Mouse (Mus musculus) large intestine, adult 2 months (tissue): Measurements from ENCODE around the gene Bcam. TPM values are rescaled to one million over a fixed set of nuclear protein-coding genes. Genes with fewer than 3 reads are reported as not detected.
"Not testable (repeated sequence)": the region's sequence is repeated elsewhere in the genome, so short reads cannot be mapped to it uniquely, and the experiment has no call there.

Experiments used
- DNase-seq: peaks from one replicate; pipeline ENCODE4 v3.0.0-alpha.2; 2012; ENCODE audit warnings: low read depth, low spot score
- WGBS: fragments of 180-500 bp; shearing (Covaris S2); methylation state at CpG from one replicate; pipeline ENCODE4 v1.1.7; 2018; 5-methylcytosine and 5-hydroxymethylcytosine counted together
- polyA plus RNA-seq: library from polyadenylated mRNA; depleted of rRNA; stranded (reverse); fragments of >200 nt; gene quantifications from 2 replicates; pipeline ENCODE4 v1.2.3, GENCODE M21; 2012; rRNA removed

The Bcam gene
- 27.0 and 28.4 TPM in 2 replicates for polyA plus RNA-seq

DNA sequence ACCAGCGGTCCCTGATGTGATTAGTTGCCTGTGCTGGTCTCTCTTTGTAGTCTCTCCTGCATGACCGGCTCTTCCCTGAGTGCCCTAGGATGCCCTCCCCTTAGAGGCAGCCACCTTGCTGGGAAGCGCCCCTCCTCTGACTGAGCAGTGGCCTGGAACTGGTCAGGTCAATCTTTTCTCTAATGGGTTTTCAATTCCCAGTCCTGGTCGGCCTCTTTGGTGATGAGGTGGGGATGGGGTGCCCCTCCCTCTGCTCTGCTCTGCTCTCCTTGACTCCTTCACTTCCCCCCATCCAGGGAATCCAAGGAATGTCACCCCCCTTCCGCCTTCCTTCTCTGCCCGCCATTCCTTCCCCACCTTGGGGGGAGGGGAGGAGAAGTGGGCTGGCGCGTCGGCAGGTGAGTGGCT lies at the start of gene Bcam:
Bcam (minus strand) TSS at position 33 of the 408 bp plus-strand sequence.
- DNase-seq = no peak

DNA sequence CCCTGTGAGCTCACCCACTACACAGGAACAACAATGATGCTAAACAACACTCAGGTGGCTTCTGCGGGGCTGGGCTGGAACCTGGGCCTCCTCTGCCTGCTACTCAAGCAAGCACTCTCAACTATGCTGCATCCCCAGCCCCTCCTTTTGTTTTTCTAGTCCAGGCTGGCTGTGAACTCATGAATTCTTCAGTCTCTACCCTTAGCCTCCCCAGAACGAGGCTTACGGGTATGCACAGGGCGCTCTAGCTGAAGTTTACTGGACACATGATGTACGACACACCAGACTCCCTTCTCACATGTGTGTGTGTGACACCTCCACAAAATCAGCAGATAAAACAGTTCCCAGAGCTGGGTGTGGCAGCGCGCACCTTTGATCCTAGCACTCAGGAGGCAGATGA lies 48.1 kb upstream of the Bcam start:
- DNase-seq = no peak
- 45% methylated on average over 7 of the region's 7 CpGs for WGBS

More for the DNA sequence above, at the start of gene Bcam:
- WGBS = 25% methylated on average over 9 of the region's 9 CpGs

DNA sequence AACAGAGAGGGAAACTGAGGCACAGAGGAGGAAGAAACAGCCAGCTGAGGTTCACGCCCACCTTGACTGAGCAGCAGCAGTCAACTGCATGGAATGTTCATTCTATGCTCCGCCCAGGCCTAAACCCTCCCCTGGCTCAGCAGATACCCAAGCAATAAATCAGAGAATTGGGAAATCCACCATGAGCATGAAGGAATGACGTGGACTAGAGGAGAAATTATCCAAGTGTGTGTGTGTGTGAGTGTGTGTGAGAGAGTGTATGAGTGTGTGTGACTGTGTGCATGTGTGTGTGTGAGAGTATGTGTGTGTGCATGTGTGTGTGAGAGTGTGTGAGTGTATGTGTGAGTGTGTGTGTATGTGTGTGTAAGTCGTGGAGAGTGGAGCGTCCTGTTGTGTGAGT lies 47.6 kb upstream of the Bcam start:
- no peak for DNase-seq
- WGBS = 37% methylated on average over 5 of the region's 5 CpGs

DNA sequence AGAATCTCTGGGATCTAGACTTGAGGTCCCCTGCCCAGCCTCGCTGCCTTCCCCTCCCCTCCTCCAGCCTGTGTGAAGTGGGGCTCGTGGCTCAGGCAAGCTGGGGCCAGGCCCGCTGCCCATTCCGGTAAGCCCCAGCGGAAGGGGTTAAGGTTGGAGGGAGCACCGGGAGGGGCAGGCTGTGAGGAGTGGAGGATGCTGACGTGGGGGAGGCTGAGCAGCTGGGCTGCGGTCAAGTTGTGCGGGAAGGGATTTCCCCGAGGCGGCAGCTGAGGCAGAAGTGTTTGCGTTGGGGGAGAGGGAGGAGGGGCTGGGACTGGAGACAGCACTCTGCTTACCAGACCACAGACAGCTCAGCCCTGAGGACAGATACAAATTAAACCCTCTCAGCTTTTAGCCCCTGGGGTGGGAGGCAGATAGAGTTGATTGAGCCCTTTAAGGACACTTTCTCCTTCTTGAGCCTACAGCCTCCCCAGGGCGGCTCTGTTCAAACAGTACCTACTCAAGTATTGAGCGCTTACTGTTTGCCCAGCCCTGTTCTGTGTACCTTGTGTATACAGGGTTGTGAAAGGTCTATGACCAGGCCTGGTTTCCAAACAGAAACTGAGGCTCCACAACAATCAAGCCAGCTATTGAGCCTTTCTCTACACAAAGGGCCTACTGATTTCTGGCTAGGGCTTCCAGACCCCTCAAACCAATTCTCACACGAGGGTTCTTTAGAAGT lies 46.7 kb upstream of the Bcam start:
- no peak for DNase-seq

DNA sequence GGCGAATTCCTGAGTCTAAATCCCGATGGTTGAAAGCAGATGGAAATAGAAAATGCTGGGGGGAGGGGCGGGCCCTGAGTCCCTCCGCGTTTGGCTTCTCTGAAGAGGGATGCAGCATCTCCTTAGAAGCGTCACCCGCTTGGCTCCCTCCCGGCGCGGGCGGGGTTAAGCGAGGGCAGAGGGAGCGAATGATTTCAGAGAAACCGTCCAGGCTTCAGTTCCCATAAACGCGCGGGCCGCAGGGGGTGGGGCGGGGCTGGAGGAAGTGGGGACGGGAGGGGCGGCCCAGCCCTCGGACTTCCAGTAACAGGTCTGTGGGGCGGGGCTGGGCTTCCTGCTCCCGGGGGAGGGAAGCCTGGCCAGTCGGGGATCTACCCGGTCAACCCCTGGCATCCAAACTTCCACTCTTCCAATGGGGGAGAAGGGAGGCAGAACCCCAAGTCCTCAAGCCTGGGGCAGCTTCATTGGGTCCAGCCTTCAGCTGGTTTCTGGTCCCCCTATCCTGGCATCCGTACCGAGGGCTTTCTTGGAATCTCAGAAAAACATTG lies 45.5 kb upstream of the Bcam start:
- WGBS = under 1% methylated on average over 27 of the region's 28 CpGs

More for the DNA sequence above, 46.7 kb upstream of the Bcam start:
- WGBS = 3% methylated on average over 15 of the region's 15 CpGs

DNA sequence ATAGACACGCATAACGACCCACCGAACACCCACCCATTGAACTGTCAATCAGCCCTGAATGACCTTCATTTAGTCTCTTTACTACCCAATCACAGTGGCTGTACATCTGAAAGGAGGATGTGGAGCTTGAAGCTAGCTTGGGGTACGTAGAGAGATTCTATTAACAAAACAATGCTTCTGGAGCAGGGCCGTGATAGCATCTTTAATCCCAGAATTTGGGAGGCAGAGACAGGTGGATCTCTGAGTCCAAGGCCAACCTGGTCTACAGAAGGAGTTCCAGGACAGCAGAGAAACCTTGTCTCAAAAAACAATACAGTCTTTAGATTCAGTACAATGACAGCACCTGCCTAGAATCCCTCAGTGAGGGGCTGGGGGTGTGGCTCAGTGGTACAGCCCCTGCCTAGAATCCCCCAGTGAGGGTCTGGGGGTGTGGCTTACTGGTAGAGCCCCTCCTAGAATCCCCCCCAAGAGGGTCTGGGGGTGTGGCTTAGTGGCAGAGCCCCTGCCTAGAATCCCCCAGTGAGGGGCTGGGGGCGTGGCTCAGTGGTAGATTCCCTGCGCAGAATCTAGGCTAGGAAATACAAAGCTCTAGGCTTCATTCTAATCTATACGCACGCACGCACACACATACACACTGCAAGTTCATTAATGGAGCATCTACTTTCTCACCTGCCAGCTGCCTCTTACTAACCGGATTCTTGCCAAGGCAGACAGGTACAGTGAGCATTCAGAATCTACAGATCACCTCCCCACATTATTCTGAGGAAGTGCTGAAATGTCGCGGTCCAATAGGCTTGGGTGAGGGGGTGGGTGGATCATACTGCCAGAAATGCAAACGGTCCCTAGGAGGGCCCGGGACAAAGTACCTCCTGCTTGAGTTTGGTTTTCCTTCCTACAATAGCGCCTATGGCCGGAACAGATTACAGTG lies 44.7 kb upstream of the Bcam start:
- WGBS = 35% methylated on average over 17 of the region's 17 CpGs
- no peak for DNase-seq

More for the DNA sequence above, 45.5 kb upstream of the Bcam start:
- DNase-seq = no peak

DNA sequence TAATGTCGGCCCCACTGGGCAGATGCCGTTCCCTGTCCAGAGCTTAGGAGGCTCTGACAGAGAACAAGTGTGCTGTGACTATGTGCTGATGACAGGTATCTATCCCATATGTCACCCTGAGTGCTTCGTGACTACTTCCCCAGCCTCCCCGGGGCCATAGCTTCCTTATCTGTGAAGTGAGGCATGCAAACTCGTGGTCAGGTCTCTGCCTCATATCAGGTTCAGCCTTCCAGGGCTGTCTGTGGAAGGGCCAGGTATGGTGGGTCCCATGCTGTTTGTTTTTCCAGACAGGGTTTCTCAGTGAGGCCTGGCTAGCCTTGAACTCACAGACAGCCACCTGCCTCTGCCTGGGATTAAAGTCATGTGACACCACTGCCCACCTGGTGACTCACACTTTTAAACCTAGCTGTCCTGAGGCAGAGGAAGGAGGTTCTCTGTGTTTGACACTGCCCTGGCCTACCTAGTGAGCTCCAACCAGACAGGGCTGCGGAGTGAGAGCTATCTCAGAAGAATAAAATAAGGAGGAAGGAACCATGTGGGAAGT lies 42.8 kb upstream of the Bcam start:
- DNase-seq = no peak
- 78% methylated on average over 6 of the region's 6 CpGs for whole genome bisulfite sequencing

DNA sequence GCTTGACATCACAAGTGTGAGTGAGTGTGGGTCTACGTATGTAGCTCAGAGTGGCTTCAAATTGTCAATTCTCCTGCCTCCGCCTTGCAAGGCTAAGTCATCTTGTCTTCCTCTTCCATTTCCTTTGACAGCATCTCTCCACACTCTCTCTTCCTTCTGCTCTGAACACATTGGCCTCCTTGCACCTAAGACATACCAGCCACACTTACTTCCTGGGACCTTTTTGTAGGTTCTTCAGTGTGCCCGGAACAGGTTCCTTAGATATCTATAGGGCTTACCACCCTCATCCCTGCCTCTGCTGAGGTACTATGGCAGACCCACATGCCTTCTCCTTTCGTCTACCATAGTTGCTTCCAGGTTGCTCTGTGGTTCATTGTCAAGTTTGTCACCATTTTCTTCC lies 42.3 kb upstream of the Bcam start:
- DNase-seq = no peak
- WGBS = 94% methylated on average over 4 of the region's 4 CpGs

DNA sequence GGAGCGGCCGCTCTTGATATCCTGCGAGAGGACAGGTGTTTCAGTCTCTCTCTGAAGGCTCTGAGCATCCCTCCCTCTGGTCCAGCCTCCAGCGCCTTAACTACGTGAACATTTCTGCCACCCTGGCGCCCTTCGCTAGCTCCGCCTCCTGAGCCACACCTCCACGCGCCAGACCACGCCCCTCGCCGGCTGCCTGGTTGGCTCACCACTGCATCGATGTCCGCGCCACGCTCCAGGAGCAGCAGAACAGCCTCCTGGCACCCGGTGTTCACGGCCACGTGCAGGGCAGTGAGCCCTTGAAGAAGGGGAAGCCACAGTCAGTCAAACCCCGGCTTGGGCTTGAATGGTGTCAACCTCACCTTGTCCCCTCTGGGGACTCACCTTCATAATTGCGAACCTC lies 40.3 kb upstream of the Bcam start:
- WGBS = 54% methylated on average over 22 of the region's 22 CpGs
- DNase-seq = no peak

DNA sequence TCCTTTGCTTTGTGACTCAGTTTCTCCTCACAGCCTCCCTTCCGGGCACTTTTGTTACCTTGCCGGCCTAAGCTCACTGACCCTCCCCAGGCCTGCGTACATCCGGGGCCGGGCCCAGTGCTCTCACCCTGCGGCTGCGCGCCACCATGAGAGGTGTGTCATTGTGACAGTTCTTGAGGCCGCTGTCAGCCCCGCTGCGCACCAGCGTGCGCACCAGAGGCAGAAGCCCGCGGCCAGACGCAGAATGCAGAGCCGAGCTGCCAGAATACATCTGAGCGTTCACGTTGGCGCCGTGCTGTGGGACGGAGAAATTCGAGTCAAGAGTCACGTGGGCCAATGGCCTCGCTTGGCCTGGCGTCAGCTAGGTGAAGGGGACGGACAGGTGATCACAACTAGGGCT lies 38.6 kb upstream of the Bcam start:
- WGBS = 82% methylated on average over 27 of the region's 27 CpGs
- DNase-seq = no peak

DNA sequence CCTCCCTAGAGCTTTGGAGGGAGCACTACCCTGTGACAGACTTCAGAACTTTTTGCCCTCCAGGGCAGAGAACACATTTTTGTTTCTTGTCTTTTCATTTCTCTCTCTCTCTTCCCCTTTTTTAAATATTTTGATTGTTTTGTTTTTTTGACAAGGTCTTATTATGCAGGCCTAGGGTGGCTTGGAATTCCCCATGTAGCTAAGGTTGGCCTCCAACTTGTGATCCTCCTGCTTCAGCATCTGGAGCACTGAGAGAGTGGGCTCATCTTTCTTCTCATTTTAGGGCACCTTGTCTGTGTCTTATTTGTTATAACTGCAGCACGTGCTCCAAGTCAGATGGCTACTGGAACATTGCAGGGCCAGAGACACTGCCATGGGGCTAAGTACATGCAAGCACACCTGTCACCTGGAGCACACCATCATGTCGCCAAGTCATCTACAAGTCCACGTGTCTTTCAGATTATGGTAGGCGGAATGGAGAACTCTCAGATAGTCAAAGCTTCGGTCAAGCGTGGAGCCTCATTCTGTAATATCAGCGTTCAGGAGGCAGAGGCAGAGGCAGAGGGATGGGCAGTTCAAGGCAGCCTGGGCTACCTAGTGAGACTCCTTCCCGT lies 35.6 kb upstream of the Bcam start:
- 91% methylated on average over 8 of the region's 8 CpGs for WGBS
- DNase-seq = no peak

DNA sequence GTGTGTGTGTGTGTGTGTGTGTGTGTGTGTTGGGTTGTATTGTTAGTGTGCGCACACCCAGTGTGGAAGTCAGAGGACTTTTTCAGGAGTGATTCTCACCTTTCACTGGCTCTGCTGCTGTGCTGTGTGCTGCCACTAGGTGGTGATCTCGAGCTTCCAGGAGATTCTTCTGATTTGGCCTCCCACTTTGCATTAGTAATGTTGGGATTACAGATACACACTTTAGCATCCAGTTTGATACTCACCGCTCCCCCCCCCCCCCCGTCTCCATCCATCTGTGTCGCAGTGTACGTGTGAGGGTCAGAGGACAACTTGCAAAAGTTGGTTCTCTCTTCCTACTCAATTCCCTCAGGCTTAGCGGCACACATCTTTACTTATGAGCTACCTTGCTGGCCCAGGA lies 32.2 kb upstream of the Bcam start:
- 21% methylated on average over 6 of the region's 7 CpGs for WGBS
- no peak for DNase-seq

DNA sequence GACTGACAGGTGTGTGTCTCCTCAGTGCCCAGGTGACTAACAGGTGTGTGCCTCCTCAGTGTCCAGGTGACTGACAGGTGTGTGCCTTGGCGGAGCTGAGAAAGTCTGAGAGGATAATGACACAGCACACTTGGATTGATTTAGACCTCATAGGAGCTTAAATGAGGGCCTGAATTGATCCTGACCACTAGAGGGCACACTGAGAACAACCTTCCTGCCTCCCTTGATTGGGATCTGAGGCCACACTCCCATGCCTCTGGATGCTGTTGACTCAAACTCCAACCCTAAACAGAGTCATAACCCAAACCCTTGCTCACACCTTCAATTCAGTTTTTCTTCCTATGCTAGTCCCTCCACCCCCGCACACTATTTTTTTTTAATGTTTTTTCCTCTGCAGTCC lies 29.9 kb upstream of the Bcam start:
- WGBS = 29% methylated on average over 2 of the region's 2 CpGs
- no peak for DNase-seq

DNA sequence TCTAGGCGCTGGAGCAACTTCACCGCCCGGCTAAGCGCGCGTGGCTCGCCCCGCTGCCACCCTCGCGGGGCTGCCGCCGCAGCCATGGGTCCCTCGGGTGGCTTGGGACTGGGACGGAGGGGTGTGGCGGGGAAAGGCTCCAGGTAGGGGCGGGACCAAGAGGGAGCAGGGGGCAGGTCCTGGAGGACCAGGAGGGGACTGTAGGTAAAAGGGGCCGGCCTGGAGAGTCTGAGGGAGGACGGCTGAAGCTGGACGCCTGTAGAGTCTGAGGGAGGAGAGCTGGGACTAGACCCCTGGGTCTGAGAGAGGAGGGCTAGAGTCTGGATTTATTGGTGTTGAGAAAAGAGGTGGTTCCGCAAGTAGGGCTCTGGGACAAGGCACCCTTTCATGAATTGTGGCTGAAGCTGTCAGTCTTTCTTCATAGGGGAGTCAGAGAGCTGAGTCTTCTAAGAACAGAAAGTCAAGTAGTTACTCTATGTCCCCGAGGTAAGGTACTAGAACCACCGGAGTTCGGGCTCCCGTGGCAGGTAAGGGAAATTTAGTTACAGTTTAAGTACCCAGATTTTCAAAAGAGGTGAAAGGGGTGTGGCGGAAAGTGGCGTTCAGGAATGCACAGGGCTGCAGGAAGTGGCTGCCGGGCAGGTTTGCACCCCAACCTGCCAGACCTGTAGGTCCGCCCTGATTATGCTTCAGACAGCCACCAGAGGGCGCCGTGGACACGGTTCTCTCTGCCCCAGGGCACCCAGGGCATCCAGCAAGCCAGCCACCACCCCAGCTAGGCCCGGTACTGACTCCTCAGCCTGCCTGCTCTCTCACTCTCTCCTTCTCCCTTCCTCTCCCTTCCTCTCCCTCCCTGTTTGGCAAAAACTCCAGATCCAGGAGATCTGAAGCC lies 26.1 kb upstream of the Bcam start, which contains the start of gene Cblc:
Cblc (minus strand) TSS at position 113 of the 892 bp plus-strand sequence.
- WGBS = 1% methylated on average over 32 of the region's 32 CpGs
- DNase-seq = no peak

DNA sequence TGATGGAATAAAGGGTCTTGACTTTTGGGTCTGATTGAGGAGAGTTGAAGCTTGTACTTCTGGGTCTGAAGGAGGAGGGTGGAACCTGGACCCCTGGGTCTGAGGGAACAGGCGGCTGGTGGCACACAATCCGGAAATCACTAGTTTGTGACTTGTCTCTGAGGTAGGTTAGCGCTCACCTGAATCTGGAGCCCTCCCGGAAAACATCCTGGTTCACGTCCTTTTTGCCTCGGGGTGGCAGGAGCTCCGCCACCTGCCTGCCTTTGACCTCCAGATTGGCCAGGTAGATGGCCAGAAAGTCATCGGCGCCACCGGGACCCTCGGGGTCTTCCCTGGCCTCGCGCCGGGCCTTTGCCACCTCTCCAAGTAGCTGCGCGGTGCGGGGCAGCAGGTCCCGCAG lies 25.4 kb upstream of the Bcam start:
- 8% methylated on average over 18 of the region's 18 CpGs for WGBS
- DNase-seq = no peak

DNA sequence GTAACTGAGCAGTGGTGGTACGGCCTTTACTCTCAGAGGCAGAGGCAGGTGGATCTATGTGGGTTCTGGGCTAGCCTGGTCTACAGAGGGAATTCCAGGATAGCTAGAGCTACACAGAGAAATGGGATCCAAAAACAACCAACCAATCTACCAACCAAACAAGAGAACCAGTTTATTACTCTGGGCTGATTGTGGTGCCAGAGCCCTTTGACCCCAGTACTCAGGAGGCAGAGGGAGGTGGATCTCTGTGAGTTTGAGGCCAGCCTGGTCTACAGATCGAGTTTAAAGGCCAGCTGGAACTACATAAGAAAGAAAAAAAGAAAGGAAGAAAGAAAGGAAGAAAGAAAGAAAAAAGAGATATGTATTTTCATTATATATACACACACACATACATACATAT lies 24.4 kb upstream of the Bcam start:
- DNase-seq = no peak
- 47% methylated on average over 2 of the region's 2 CpGs for WGBS

DNA sequence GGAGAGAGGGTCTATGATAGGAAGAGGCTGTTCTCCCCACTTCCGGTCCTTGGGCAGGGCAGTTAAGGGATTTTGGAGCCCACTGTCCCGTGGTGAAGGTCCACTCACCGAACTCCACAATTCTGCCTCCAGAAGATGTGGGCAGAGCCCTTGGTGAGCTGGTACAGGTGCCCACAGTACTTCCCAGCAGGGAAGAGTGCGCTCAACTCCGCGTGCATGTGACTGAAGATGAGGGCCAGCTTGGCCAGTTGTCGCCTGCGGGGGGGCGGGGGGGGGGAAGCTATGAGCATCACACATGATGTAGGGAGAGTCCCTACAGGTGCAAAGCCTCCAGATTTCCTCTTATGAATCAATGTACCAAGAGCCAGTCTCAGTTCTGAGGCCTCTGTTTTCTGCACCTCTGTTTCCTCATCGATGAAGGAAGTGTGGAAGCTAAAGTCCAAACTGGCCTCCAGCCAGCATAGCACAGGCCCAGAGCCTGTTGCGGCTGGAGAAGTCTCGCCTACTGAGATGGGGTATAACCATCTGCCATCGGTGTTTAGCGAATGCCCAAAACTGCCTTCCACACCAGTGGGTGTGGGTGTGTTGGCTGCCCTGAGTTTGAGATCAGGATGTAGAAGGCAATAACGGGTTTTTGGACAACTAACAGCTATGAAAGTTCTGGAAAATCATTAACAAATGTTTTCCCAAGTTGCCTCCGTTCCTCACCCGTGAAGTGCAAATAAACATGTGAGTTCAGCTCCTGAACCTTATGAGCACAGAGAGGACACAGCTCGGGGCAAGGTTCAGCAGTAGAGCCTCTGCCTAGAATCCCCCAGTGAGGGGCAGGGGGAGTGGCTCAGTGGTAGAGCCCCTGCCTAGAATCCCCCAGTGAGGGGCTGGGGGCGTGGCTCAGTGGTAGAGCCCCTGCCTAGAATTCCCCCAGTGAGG lies 22.1 kb upstream of the Bcam start:
- 35% methylated on average over 19 of the region's 19 CpGs for WGBS
- no peak for DNase-seq

DNA sequence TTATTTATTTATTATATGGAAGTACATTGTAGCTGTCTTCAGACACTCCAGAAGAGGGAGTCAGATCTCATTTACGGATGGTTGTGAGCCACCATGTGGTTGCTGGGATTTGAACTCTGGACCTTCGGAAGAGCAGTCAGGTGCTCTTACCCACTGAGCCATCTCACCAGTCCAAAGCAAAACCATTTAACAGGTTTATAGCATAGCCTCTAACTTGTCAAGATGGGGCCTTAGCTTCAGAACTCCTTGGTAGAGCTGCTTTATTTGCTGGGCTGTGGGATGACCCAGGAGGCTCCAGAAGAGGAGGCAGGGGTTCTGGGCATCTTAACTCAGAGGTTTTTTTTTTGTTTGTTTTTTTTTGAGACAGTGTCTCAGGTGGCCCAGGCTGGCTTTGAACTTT lies 20.7 kb upstream of the Bcam start:
- not testable (repeated sequence) for DNase-seq
- 82% methylated on average over 2 of the region's 2 CpGs for WGBS
